Mouse (Mus musculus): ENCODE results near the gene Slc22a2.

- TF ChIP-seq POLR2A (IDR thresholded peaks at IDR 0.05; ENCODE audit: borderline replicate concordance, control insufficient read depth, low read depth, low read length): no peak
- TF ChIP-seq CTCF (IDR thresholded peaks at IDR 0.05; ENCODE audit: control insufficient read depth, insufficient read depth, low read length): no peak
Observed at GRCm38 (mm10) chr17:12658784-12659183, 74.9 kb downstream of the Slc22a2 start.

Measured in bone marrow, adult 2 months (tissue).